Mouse (Mus musculus) embryonic stem cell, embryonic (primary cell): ENCODE data around the gene Ago3.

Source experiments
- CTCF ChIA-PET, 4 experiments: fragments of 300-600 bp in 2 of 4; fragments of 350-600 bp in 2 of 4; sonication (Branson Sonifier 250); formaldehyde crosslinking; loops; one replicate each; lab custom pipeline; 2022; ENCODE audit warnings: inconsistent platforms in 2 of 4; lab: Charles Lee
- POLR2A ChIA-PET, 4 experiments: fragments of 300-600 bp in 2 of 4; fragments of 350-600 bp in 2 of 4; sonication (Branson Sonifier 250); formaldehyde crosslinking; loops; one replicate each; lab custom pipeline; 2022; ENCODE audit warnings: antibody characterized with exemption in 4 of 4, inconsistent platforms in 1 of 4; lab: Charles Lee

The Ago3 gene

GRCm38 (mm10) chr4:126309211-126309921 is 120.0 kb downstream of the Ago3 start:
- CTCF ChIA-PET = interaction anchor here (0.5 to 2.9 kb wide), 60 partner anchors 8 to 1531 kb away, joined by 3 to 27 read pairs (median 4); partner anchors contain the start of genes Adprhl2 (in 4 of the 4), Tekt2 (in 2 of the 4), Ago3 (in 1 of the 4) and Col8a2 (in 1 of the 4)

GRCm38 (mm10) chr4:126306827-126307226 is 122.5 kb downstream of the Ago3 start:
- CTCF ChIA-PET = interaction anchor here in 3 of 4 experiments (0.7 to 2.7 kb wide), 4 partner anchors 15 to 126 kb away, joined by 3 to 8 read pairs (median 4); partner anchors contain the start of genes Adprhl2 (in 1 of the 3) and Trappc3 (in 1 of the 3)

More at GRCm38 (mm10) chr4:126309211-126309921, 120.0 kb downstream of the Ago3 start:
- POLR2A ChIA-PET = interaction anchor here (0.6 to 3.0 kb wide), 19 partner anchors 12 to 235 kb away, joined by 3 to 13 read pairs (median 4); partner anchors contain the start of genes Adprhl2 (in 3 of the 4), Col8a2 (in 1 of the 4), Sh3d21 (in 1 of the 4) and Trappc3 (in 1 of the 4)

DNA sequence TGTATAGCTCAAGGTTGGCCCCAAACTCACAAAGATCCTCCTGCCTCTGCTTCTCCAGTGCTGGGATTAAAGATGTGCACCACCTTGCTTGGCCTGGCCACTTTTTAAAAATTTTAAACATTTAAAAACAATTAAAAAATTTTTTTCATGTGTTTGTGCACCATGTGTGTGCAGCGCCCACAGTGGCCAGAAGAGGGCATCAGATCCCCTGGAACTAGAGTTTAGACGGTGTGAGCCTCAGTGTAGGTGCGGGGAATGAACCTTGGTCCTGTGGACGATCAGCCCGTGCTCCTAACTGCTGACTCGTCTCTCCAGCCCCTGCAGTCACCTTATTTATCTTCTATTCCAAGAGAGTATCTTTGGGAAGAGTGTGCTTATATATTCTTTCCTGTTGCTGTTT is 123.3 kb downstream of the Ago3 start:
- CTCF ChIA-PET = interaction anchor here (0.6 to 2.7 kb wide), 6 partner anchors 15 to 149 kb away, joined by 3 to 8 read pairs (median 3); partner anchors contain the start of genes Tekt2 (in 1 of the 4) and Trappc3 (in 1 of the 4)
- POLR2A ChIA-PET = interaction anchor here in 2 of 4 experiments (0.6 to 2.1 kb wide), 4 partner anchors 8 to 94 kb away, joined by 3 to 5 read pairs (median 4); no protein-coding TSS in a partner anchor

More at GRCm38 (mm10) chr4:126306827-126307226, 122.5 kb downstream of the Ago3 start:
- POLR2A ChIA-PET = interaction anchor here in 2 of 4 experiments (0.5 to 2.1 kb wide), 5 partner anchors 9 to 95 kb away, joined by 3 to 5 read pairs (median 4); partner anchors contain the start of gene Adprhl2 (in 1 of the 2)

DNA sequence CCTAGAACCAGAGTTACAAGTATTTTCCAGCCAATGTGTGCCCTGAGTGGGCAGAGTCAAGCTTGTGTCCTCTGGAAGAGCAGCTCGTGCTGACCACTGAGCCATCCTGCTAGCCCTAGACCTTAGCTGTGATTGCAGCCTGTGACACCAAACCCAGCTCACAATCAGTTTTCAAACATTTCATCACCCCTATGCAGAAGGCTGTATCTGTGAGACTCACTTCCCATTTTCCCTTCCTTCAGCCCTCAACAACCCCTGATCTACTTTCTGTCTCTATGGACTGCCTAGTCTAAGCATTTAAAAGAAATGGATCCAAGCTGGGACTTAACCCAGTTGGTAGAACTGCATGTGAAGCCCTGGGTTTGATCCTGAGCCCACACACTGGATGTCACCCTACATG is 123.9 kb downstream of the Ago3 start:
- ChIA-PET CTCF (interaction anchor here (0.6 to 1.3 kb wide), 7 partner anchors 9 to 149 kb away, joined by 3 to 13 read pairs (median 3); partner anchors contain the start of gene Trappc3 (in 1 of the 4)), POLR2A (interaction anchor here in 2 of 4 experiments (1.6 to 2.1 kb wide), 3 partner anchors 8 to 27 kb away, joined by 3 to 5 read pairs (median 5); no protein-coding TSS in a partner anchor)

GRCm38 (mm10) chr4:126303877-126304276 is 125.5 kb downstream of the Ago3 start:
- CTCF ChIA-PET = interaction anchor here (0.6 to 1.3 kb wide), 7 partner anchors 8 to 55 kb away, joined by 3 to 6 read pairs (median 3); partner anchors contain the start of gene Trappc3 (in 1 of the 4)
- POLR2A ChIA-PET = interaction anchor here in 2 of 4 experiments (0.7 to 2.1 kb wide), 3 partner anchors 25 to 26 kb away, joined by 3 to 5 read pairs (median 3); no protein-coding TSS in a partner anchor

DNA sequence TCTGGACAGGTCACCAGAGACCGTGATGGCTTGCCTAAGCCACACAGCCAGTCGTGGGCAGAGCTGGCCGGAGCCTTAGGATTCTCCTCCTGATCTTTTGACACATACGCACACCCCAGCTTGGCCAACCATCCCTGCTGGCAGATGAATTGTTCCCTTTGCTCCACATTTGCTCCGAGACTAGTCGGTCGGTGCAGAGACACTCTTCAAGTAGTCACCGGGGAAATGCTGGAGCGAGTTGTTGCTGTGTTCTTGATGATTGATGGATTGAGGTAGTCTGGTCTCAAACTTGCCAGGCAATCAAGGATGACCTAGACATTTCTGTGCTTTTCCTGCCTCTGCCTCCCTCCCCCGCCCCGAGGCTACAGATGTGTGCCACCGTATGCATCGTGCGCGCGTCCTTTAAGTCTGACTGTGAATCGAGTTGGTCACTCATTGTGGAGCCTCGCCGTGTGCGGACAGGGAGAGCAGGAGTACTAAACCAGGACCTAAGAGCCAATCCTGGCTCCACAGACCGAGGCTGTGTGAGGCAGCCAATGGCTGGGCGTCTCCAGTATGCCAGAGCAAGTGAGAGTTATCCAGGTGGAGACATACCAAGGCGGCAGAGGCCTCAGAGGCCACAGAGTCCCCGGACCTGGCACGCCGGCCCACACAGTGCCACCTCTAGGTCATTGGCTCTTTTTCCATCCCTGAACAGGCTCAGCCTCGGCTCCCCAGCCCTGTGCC is 127.6 kb downstream of the Ago3 start:
- ChIA-PET POLR2A (interaction anchor here in 3 of 4 experiments (1.2 to 2.7 kb wide), 4 partner anchors 20 to 24 kb away, joined by 3 to 6 read pairs (median 6); partner anchors contain the start of gene Adprhl2 (in 1 of the 3)), CTCF (interaction anchor here in 3 of 4 experiments (1.0 to 1.4 kb wide), 4 partner anchors 8 to 40 kb away, joined by 3 to 4 read pairs (median 3); partner anchors contain the start of genes Adprhl2 (in 1 of the 3) and Trappc3 (in 1 of the 3))

DNA sequence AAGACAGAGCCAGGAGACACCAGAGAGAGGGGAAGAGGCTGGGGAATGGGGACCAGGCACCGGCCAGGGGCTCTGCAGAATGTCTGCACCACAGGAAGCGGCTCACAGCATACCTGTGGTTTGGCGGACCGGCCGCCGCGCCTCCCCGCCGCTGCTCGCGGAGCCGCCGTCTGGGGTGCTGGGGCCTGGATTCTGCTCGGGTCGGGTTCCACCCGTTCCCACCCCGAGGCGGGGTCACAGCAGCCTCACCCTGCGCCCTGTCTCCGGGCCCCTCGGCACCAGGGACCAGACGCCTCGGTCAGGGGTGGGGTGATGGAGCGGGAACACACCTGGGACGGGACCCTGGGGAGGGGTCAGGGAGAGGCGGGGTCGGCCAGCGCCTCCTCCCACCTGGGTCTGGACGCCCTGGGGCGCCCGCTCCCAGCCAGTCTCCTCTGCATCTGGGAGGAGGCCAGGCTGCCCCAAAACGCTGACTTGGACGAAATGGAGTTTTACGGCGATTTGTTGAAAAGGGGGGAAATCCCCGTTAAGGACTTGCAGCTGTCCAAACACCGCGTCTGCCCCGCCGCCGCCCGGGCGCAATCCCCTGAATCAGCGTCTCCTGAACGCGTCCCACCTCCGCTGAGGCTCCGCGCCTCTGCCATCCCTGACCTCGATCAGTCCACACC is 128.3 kb downstream of the Ago3 start:
- ChIA-PET CTCF (interaction anchor here in 3 of 4 experiments (0.6 to 1.4 kb wide), 5 partner anchors 9 to 39 kb away, joined by 3 to 4 read pairs (median 3); partner anchors contain the start of gene Trappc3 (in 1 of the 3)), POLR2A (interaction anchor here in 3 of 4 experiments (1.0 to 2.7 kb wide), 6 partner anchors 15 to 23 kb away, joined by 3 to 6 read pairs (median 6); partner anchors contain the start of genes Adprhl2 (in 1 of the 3) and Col8a2 (in 1 of the 3))

DNA sequence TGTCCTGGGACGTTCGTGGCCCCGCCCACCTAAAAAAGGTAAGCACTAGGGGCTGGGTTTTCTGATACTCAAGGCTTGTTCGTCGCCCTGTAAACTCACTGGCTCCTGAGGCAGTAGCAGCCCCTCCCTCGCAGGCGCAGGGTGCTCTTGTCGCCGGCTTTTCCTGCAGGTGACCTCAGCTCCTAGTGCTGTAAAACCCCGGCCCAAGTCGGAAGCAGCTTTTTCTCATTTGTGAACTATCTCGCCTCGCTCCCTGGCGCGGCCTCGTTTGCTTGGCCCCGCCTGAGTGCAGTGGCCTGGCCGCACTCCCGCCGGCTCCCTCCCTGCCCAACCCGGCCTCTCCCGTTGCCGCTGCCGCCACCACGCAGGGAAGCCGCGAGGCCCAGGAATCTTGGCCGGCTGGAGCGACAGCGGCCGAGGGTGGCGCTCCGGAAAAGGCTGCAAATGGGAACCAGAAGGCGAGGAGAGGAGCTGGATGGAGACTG is 132.7 kb downstream of the Ago3 start:
- CTCF ChIA-PET = interaction anchor here in 2 of 4 experiments (0.7 to 2.9 kb wide), 10 partner anchors 9 to 70 kb away, joined by 3 to 19 read pairs (median 5); partner anchors contain the start of genes Col8a2 (in 2 of the 2), Adprhl2 (in 1 of the 2) and Trappc3 (in 1 of the 2)
- POLR2A ChIA-PET = interaction anchor here in 3 of 4 experiments (0.7 to 3.5 kb wide), 17 partner anchors 9 to 440 kb away, joined by 3 to 17 read pairs (median 4); partner anchors contain the start of genes Adprhl2 (in 2 of the 3), Col8a2 (in 2 of the 3), Mrps15 (in 1 of the 3) and Psmb2 (in 1 of the 3)

GRCm38 (mm10) chr4:126295937-126296336 is 133.4 kb downstream of the Ago3 start:
- ChIA-PET POLR2A (interaction anchor here in 3 of 4 experiments (0.6 to 3.5 kb wide), 16 partner anchors 9 to 1415 kb away, joined by 3 to 17 read pairs (median 4); partner anchors contain the start of genes Adprhl2 (in 2 of the 3), Col8a2 (in 2 of the 3), Psmb2 (in 1 of the 3) and Tekt2 (in 1 of the 3)), CTCF (interaction anchor here (0.6 to 2.9 kb wide), 14 partner anchors 8 to 84 kb away, joined by 3 to 19 read pairs (median 6); partner anchors contain the start of genes Col8a2 (in 2 of the 4) and Adprhl2 (in 1 of the 4))

GRCm38 (mm10) chr4:126295152-126295551 is 134.2 kb downstream of the Ago3 start:
- POLR2A ChIA-PET = interaction anchor here in 3 of 4 experiments (0.7 to 3.5 kb wide), 11 partner anchors 8 to 49 kb away, joined by 3 to 17 read pairs (median 4); partner anchors contain the start of genes Adprhl2 (in 1 of the 3), Col8a2 (in 1 of the 3) and Trappc3 (in 1 of the 3)
- CTCF ChIA-PET = interaction anchor here (0.7 to 2.2 kb wide), 5 partner anchors 9 to 209 kb away, joined by 3 to 10 read pairs (median 6); no protein-coding TSS in a partner anchor

DNA sequence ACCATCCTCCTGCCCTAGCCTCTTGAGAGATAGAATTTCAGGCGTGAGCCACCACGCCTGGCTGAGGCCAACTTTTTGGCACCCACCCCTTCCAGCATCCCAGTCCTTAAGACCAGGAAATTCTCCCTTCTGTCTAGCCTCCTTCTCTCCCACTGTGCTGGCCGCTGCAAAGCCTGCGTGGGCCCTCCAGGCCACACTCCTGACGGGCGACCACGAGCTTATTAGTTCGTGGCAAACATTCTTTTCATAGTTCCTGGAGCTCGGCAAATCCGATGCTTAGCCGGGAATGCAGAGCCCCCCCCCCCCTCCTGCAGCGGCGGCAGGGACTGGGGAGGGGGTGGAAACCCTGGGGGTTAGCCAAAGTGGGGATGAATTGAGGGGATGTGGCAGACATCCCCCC is 138.2 kb downstream of the Ago3 start:
- ChIA-PET POLR2A (interaction anchor here in 2 of 4 experiments (0.7 to 1.7 kb wide), 3 partner anchors 10 to 57 kb away, joined by 3 to 6 read pairs (median 3); no protein-coding TSS in a partner anchor), CTCF (interaction anchor here (0.6 to 2.2 kb wide), 10 partner anchors 12 to 1139 kb away, joined by 3 to 11 read pairs (median 3); partner anchors contain the start of genes Adprhl2 (in 1 of the 4) and Trappc3 (in 1 of the 4))

- ChIA-PET POLR2A (interaction anchor here in 2 of 4 experiments (1.7 to 1.9 kb wide), 2 partner anchors 12 to 13 kb away, joined by 6 to 7 read pairs; no protein-coding TSS in a partner anchor), CTCF (interaction anchor here in 3 of 4 experiments (0.6 to 2.3 kb wide), 5 partner anchors 12 to 446 kb away, joined by 3 to 11 read pairs (median 4); no protein-coding TSS in a partner anchor)
Observed at GRCm38 (mm10) chr4:126290314-126290713, 139.0 kb downstream of the Ago3 start.

- ChIA-PET POLR2A (interaction anchor here in 2 of 4 experiments (1.8 to 2.7 kb wide), 3 partner anchors 9 to 10 kb away, joined by 7 to 14 read pairs (median 10); no protein-coding TSS in a partner anchor), CTCF (interaction anchor here in 2 of 4 experiments (0.6 to 2.3 kb wide), 2 partner anchors 10 to 21 kb away, joined by 4 to 5 read pairs; no protein-coding TSS in a partner anchor)
Observed at GRCm38 (mm10) chr4:126288085-126288666, 141.2 kb downstream of the Ago3 start.

DNA sequence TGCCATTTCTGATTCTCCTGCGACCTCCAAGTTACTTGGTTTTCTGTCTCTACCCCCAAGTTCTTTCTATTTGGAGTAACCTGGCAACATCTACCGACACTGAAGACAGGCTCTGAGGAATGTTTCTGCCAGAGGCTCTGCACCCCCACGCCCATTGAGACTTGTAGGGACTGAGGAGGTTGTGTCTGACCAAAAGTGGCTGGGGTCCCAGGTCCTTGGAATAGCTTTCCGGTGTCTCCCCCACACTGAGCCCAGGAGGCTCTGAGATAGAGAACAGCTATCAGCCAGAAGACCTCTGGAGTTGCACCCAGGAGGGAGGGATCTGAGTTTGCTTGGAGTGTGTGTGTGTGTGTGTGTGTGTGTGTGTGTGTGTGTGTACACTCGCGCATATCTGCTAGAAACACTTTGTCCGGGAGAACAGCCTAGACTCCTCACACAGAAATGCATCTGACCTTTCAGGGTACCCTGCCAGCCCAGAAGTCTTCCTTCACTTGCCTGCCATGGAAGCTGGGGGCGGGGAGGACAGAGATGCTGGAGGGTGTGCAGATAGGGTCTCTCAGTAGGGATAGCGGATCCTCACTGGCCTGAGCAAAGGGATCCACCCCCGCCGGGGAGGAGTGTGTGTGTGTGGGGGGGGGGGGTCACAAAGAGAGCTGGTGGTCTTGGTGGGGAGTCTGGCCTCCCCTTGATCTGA is 141.9 kb downstream of the Ago3 start:
- ChIA-PET CTCF (interaction anchor here (0.6 to 2.0 kb wide), 8 partner anchors 8 to 34 kb away, joined by 3 to 19 read pairs (median 6); no protein-coding TSS in a partner anchor), POLR2A (interaction anchor here in 2 of 4 experiments (1.0 to 2.7 kb wide), 7 partner anchors 8 to 445 kb away, joined by 3 to 14 read pairs (median 7); no protein-coding TSS in a partner anchor)
